Mouse (Mus musculus) kidney, embryonic 14.5 days (tissue): ENCODE measurements around the gene Col4a2. TPM values are rescaled to one million over a fixed set of nuclear protein-coding genes. Genes with fewer than 3 reads are reported as not detected.

ENCODE experiments used
- ATAC-seq: fragments of 200-750 bp; cut with Nextera tagmentation; 2 replicates; pipeline ENCODE4 v1.8.0; 2017; ENCODE audit warnings: moderate number of reproducible peaks, mild to moderate bottlenecking, moderate TSS enrichment, moderate library complexity; ENCODE audit not compliant: low FRiP score, low TSS enrichment
- H3K27ac ChIP-seq: fragments of 300-500 bp; sonication (generic); 2 replicates; pipeline ENCODE4 v1.5.1; 2014; ENCODE audit warnings: low read depth, mild to moderate bottlenecking, low read length, moderate library complexity, mixed read lengths
- H3K27me3 ChIP-seq: fragments of 300-500 bp; sonication (generic); 2 replicates; pipeline ENCODE4 v1.6.1; 2014; ENCODE audit warnings: mild to moderate bottlenecking, low read length; ENCODE audit not compliant: control insufficient read depth, insufficient read depth
- H3K36me3 ChIP-seq: fragments of 300-500 bp; sonication (generic); 2 replicates; pipeline ENCODE4 v1.6.1; 2014; ENCODE audit warnings: low read length, mixed read lengths; ENCODE audit not compliant: control insufficient read depth, insufficient read depth
- H3K4me1 ChIP-seq: fragments of 300-500 bp; sonication (generic); 2 replicates; pipeline ENCODE4 v1.6.1; 2014; ENCODE audit warnings: low read length, mixed read lengths; ENCODE audit not compliant: control insufficient read depth, insufficient read depth
- H3K4me2 ChIP-seq: fragments of 300-500 bp; sonication (generic); replicated peaks from 2 replicates; pipeline ENCODE4 v1.6.1; 2014; ENCODE audit warnings: low read depth, mild to moderate bottlenecking, low read length
- H3K4me3 ChIP-seq: fragments of 300-500 bp; sonication (generic); 2 replicates; pipeline ENCODE4 v1.5.1; 2014; ENCODE audit warnings: mild to moderate bottlenecking, low read length
- H3K9ac ChIP-seq: fragments of 300-500 bp; sonication (generic); 2 replicates; pipeline ENCODE4 v1.6.1; 2014; ENCODE audit warnings: low read depth, mild to moderate bottlenecking, low read length, moderate library complexity
- H3K9me3 ChIP-seq: fragments of 300-500 bp; sonication (generic); 2 replicates; pipeline ENCODE4 v1.6.1; 2016; ENCODE audit warnings: low read length; ENCODE audit not compliant: control insufficient read depth
- WGBS: fragments of 180-500 bp; shearing (Covaris S2); extraction: QIAGEN DNeasy Blood & Tissue Kit; methylation state at CpG from one replicate; pipeline ENCODE4 v1.1.7; 2014; 5-methylcytosine and 5-hydroxymethylcytosine counted together
- polyA plus RNA-seq: library from polyadenylated mRNA; unstranded; fragments of >200 nt; fragmentation: Nextera tagmentation; extraction: Ambion mirVana; gene quantifications from 2 replicates; pipeline ENCODE4 v1.2.1, GENCODE M21; 2014

The Col4a2 gene
- polyA plus RNA-seq, 1 experiment from 2014 or later = 82.2 TPM

- peaks cover 8% of the 10 kb centered on the region; the same call in 1 of the 2 replicates for H3K27me3 ChIP-seq
- H3K4me1 ChIP-seq = peaks cover 41% of the 10 kb centered on the region
- no peak overlapping the region for H3K9ac ChIP-seq
- ATAC-seq = no peak
- WGBS = 14% methylated on average over 2 of the region's 2 CpGs
- H3K4me3 ChIP-seq = peak overlapping the region; percentile 68; the same call in 1 of the 2 replicates
- H3K36me3 ChIP-seq = no peaks in the 10 kb centered on the region
- H3K27ac ChIP-seq = 0 out of 2 replicates have a peak overlapping the region, but pooled peaks have one; percentile 69
- peak overlapping the region; percentile 99 for H3K4me2 ChIP-seq
- H3K9me3 ChIP-seq = no peaks in the 10 kb centered on the region
Observed at GRCm38 (mm10) chr8:11475876-11476275, 163.3 kb downstream of the Col4a2 start.

GRCm38 (mm10) chr8:11476338-11477177, 164.0 kb downstream of the Col4a2 start:
- Histone ChIP-seq H3K4me2 (peak overlapping the region; percentile 99), H3K9me3 (no peaks in the 10 kb centered on the region), H3K27me3 (peaks cover 8% of the 10 kb centered on the region; the same call in 1 of the 2 replicates), H3K4me1 (peaks cover 41% of the 10 kb centered on the region), H3K36me3 (no peaks in the 10 kb centered on the region), H3K27ac (peak overlapping the region; percentile 69; the same call in 1 of the 2 replicates), H3K9ac (peak overlapping the region; percentile 51), H3K4me3 (peak overlapping the region; percentile 68)
- ATAC-seq = no peak
- WGBS = 6% methylated on average over 24 of the region's 24 CpGs

- Histone ChIP-seq H3K36me3 (no peaks in the 10 kb centered on the region), H3K4me2 (peak overlapping the region; percentile 99), H3K4me3 (peak overlapping the region; percentile 68), H3K27ac (peak overlapping the region; percentile 69; the same call in 1 of the 2 replicates), H3K4me1 (peaks cover 41% of the 10 kb centered on the region), H3K9me3 (no peaks in the 10 kb centered on the region), H3K9ac (peak overlapping the region; percentile 51), H3K27me3 (peaks cover 8% of the 10 kb centered on the region; the same call in 1 of the 2 replicates)
- WGBS = 5% methylated on average over 9 of the region's 9 CpGs
- no peak for ATAC-seq
Observed at GRCm38 (mm10) chr8:11477178-11477553, 164.6 kb downstream of the Col4a2 start.

GRCm38 (mm10) chr8:11477811-11478761, 165.5 kb downstream of the Col4a2 start, which contains the start of gene Rab20:
Gene Rab20, minus strand, starts transcription at chr8:11478710.
- H3K27ac ChIP-seq = peak within 1 kb of the TSS; percentile 44; the same call in 1 of the 2 replicates
- H3K27me3 ChIP-seq = peaks cover 8% of the 10 kb centered on the region; the same call in 1 of the 2 replicates
- H3K9me3 ChIP-seq = no peaks in the 10 kb centered on the region
- WGBS = under 1% methylated on average over 66 of the region's 69 CpGs
- H3K9ac ChIP-seq = peak within 1 kb of the TSS; percentile 62
- peaks cover 32% of the 10 kb centered on the region for H3K4me1 ChIP-seq
- no peaks in the 10 kb centered on the region for H3K36me3 ChIP-seq
- peak; percentile 74 for ATAC-seq
- peak within 1 kb of the TSS; percentile 99 for H3K4me2 ChIP-seq
- peak within 1 kb of the TSS; percentile 68 for H3K4me3 ChIP-seq

- ATAC-seq = peak; percentile 5; the same call in 1 of the 2 replicates
- H3K4me1 ChIP-seq = peaks cover 24% of the 10 kb centered on the region; the same call in 1 of the 2 replicates
- 2% methylated on average over 22 of the region's 23 CpGs for WGBS
- H3K27me3 ChIP-seq = peaks cover 8% of the 10 kb centered on the region; the same call in 1 of the 2 replicates
- peak overlapping the region; percentile 23 for H3K9ac ChIP-seq
- H3K4me2 ChIP-seq = peak overlapping the region; percentile 99
- peak overlapping the region; percentile 44; the same call in 1 of the 2 replicates for H3K27ac ChIP-seq
- H3K4me3 ChIP-seq = peak overlapping the region; percentile 68
- no peaks in the 10 kb centered on the region for H3K36me3 ChIP-seq
- no peaks in the 10 kb centered on the region for H3K9me3 ChIP-seq
Observed at GRCm38 (mm10) chr8:11478807-11479527, 166.4 kb downstream of the Col4a2 start.

GRCm38 (mm10) chr8:11479591-11479990, 167.0 kb downstream of the Col4a2 start:
- Histone ChIP-seq H3K27me3 (peaks cover 8% of the 10 kb centered on the region; the same call in 1 of the 2 replicates), H3K27ac (no peak overlapping the region), H3K4me1 (peaks cover 20% of the 10 kb centered on the region; the same call in 1 of the 2 replicates), H3K4me2 (peak overlapping the region; percentile 99), H3K9ac (no peak overlapping the region; the same call in 1 of the 2 replicates), H3K36me3 (no peaks in the 10 kb centered on the region), H3K4me3 (peak overlapping the region; percentile 68), H3K9me3 (no peaks in the 10 kb centered on the region)
- 7% methylated on average over 14 of the region's 14 CpGs for WGBS
- ATAC-seq = no peak

GRCm38 (mm10) chr8:11481876-11482275, 169.3 kb downstream of the Col4a2 start:
- Histone ChIP-seq H3K4me1 (0 out of 2 replicates have a peak, but pooled peaks cover 14% of the 10 kb centered on the region), H3K9ac (no peak overlapping the region), H3K36me3 (no peaks in the 10 kb centered on the region), H3K9me3 (no peaks in the 10 kb centered on the region), H3K27ac (no peak overlapping the region), H3K4me3 (no peak overlapping the region), H3K27me3 (peaks cover 5% of the 10 kb centered on the region; the same call in 1 of the 2 replicates), H3K4me2 (no peak overlapping the region)
- no peak for ATAC-seq
- WGBS = 64% methylated on average over 3 of the region's 3 CpGs

GRCm38 (mm10) chr8:11482537-11482936, 169.9 kb downstream of the Col4a2 start:
- Histone ChIP-seq H3K27ac (no peak overlapping the region), H3K9ac (no peak overlapping the region), H3K9me3 (no peaks in the 10 kb centered on the region), H3K4me1 (0 out of 2 replicates have a peak, but pooled peaks cover 11% of the 10 kb centered on the region), H3K4me3 (no peak overlapping the region), H3K27me3 (peaks cover 5% of the 10 kb centered on the region; the same call in 1 of the 2 replicates), H3K36me3 (no peaks in the 10 kb centered on the region), H3K4me2 (no peak overlapping the region)
- ATAC-seq = no peak
- 50% methylated on average over 3 of the region's 3 CpGs for WGBS
